Mouse (Mus musculus) heart, postnatal 25 days (tissue): ENCODE results near the gene Fermt1. TPM values are rescaled to one million over a fixed set of nuclear protein-coding genes. Genes with fewer than 3 reads are reported as not detected.

Experiments
- DNase-seq: peaks from one replicate; pipeline ENCODE4 v3.0.0; 2022; ENCODE audit warnings: low spot score
- intact Hi-C: fragments of 180-260 bp; cut with DNase I; formaldehyde crosslinking; loops from one replicate; pipeline ENCODE4 v1.15.1; 2025
- total RNA-seq, 2 experiments: library from RNA; stranded (reverse); gene quantifications; 2 replicates each; pipeline ENCODE4 v1.2.3; 2021

Fermt1 gene
- total RNA-seq, 2 experiments from 2014 or later, result not detected

DNA sequence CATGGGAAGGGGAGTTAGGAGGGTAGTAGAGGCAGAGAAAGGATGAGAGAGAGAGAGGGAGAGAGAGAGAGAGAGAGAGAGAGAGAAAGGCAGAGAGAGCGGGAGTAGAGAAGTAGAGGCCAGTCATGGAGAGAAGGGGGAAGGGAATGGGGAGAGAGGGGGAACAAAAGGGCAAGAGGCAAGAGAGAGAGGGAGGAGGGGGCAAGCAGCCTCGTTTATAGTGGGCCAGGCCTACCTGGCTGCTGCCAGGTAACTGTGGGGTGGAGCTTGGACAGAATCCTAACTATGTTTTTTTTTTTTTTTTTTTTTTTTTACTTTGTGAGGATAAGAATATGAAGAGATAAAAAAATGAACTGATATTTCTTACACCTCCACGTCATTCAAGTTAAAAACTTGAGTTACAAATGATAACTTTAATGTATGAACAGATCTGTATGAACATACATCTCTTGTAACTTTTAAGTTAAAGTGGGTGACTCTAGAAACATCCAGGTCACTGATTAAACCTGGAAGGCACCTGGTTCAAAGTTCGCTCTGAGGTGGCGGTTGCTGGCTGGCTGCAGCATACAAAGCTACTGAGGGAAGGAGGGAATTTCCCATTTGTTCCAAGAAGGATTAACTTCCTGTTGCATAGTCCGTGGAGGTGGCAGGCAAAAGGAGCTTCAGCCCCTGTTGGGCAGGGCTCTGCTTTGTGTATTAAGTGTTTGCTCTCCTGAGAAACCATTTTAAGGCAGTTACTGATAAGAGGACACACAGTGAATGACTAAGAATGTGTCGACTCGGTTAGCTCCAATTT lies 22.2 kb downstream of the Fermt1 start:
- intact Hi-C loops, result no loop called here
- DNase-seq, result no peak

- intact Hi-C loops, result no loop called here
These were observed 23.4 kb downstream of the Fermt1 start for GRCm38 (mm10) chr2:132922076-132922873.

GRCm38 (mm10) chr2:132914785-132915184 lies 30.9 kb downstream of the Fermt1 start:
- no peak for DNase-seq
- intact Hi-C loops, result no loop called here

More at GRCm38 (mm10) chr2:132922076-132922873, 23.4 kb downstream of the Fermt1 start:
- DNase-seq, result no peak

- DNase-seq, result no peak
- intact Hi-C loops, result loop anchor here (10.0 kb wide), 1 partner anchor 202 kb away; no protein-coding TSS in a partner anchor
These were observed 38.9 kb downstream of the Fermt1 start for GRCm38 (mm10) chr2:132906763-132907162.

DNA sequence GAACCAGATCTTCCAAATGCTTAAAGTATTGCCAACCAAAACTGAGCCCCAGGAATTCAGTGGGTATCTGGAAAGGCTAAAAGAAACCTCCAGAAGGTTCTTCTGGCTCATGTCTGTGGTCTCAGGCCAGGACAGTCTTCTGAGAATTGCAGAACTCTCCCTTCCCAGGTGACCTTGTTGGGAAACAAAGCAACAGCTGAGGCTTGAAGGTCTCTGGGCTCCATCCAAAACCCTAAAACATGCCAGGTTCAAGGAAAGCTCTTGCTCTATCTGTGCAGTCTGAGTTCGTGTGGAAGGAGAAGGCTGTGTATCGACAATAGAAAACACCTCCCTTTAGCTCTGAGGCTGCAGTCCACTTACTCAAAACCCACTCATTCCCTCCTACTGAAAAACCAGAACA lies 40.7 kb downstream of the Fermt1 start:
- intact Hi-C loops, result loop anchor here (10.0 kb wide), 1 partner anchor 200 kb away; no protein-coding TSS in a partner anchor
- no peak for DNase-seq

DNA sequence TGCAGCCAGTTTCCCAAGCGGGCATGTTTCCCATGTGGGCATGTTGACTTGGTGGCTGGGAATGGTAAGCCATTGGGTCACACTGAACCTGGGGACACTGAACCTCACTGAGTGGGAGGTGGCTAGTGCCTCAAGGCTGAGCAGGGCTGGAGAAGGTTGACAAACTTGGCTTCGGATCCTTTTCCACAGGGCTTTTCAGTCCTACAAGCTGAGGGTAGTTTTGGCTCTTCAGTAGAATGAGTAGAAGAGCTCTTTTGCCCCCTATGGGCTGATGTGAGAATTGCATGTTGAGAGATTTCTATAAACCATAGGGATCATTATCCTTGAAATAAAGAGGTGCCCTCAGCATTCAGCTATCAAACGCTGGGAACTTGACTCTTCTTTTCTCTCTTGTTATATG lies 42.2 kb downstream of the Fermt1 start:
- no peak for DNase-seq
- intact Hi-C loops, result loop anchor here (1.0 to 10.0 kb wide), 3 partner anchors 57 to 387 kb away; partner anchors contain the start of gene Crls1

- intact Hi-C loops, result loop anchor here (2.0 to 10.0 kb wide), 2 partner anchors 197 to 385 kb away; no protein-coding TSS in a partner anchor
- DNase-seq, result no peak
These were observed 43.6 kb downstream of the Fermt1 start for GRCm38 (mm10) chr2:132902056-132902455.

DNA sequence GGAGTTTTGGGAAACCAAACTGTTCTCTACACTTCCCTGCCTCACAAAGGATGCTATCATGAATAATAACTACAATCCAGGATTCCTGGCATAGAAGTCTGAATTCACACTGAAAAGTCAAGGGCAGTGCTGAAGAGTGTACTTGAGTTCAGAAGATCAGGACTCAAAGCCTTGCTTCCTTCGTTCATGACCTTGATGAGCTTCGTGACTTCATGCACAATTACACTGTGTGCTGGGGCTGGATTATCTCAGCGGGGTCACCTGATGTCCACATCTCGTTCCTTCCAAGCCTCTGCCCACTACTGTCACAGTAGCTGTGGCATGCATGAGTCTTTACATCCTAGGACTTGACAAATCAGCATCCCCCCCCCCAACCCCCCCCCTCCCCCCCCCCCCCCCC lies 44.1 kb downstream of the Fermt1 start:
- no peak for DNase-seq
- intact Hi-C loops, result loop anchor here (2.0 to 10.0 kb wide), 2 partner anchors 197 to 385 kb away; no protein-coding TSS in a partner anchor

- intact Hi-C loops, result loop anchor here (10.0 kb wide), 1 partner anchor 196 kb away; no protein-coding TSS in a partner anchor
- no peak for DNase-seq
These were observed 45.1 kb downstream of the Fermt1 start for GRCm38 (mm10) chr2:132900596-132900995.

DNA sequence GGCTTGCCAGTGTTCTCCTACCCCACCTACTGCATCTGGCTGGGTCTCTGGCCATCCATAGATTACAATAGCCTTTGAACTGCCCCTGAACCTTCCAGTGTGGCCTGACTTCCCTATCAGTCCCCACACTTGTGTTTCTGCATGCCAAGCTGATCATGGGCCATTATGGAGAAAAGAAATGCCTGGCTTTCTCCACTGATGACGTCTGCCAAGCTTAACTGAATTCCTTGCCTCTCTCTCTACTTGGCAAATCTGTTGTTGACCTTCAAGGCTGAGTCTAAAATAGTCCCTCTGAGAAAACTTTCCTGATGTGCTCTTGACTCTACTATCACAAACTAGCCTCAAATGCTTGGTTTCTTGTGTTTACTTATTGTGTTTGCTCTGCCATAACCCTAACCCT lies 47.5 kb downstream of the Fermt1 start:
- intact Hi-C loops, result no loop called here
- no peak for DNase-seq

DNA sequence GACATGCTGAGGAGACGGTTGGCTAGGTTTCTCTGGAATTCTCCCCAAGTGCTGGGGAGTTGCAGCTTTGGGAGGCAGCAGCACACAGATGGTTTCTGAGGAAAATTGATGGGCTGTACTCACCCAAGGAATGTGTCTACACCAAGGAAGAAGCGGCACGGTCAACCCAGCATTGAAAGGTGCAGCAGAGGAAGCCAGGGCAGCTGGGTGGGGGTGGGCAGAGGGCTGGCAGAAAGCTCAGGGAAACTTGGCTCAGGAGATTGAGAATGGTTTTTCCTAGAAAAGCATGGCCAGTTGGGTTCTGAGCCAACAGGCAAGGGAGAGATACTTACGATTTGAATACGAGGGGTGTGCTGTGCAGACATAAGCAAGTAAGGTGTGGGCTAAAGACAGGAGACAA lies 51.9 kb downstream of the Fermt1 start:
- no peak for DNase-seq
- intact Hi-C loops, result no loop called here

DNA sequence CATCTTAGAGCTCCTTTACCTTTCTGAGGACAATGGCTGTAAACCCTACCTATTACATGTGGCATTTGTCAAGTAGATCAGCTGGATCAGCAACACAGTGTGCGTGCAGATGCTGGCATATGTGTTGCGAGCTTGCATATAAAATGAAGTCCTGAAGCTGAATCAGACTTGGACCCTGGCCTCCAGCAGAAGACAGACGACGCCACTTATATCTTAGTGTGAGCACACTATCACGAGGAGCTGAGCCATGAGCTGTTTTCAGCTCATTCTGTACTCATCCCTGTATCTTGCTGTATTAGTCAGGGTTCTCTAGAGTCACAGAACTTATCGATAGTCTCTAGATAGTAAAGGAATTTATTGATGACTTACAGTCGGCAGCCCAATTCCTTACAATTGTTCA lies 60.4 kb downstream of the Fermt1 start:
- intact Hi-C loops, result no loop called here

DNA sequence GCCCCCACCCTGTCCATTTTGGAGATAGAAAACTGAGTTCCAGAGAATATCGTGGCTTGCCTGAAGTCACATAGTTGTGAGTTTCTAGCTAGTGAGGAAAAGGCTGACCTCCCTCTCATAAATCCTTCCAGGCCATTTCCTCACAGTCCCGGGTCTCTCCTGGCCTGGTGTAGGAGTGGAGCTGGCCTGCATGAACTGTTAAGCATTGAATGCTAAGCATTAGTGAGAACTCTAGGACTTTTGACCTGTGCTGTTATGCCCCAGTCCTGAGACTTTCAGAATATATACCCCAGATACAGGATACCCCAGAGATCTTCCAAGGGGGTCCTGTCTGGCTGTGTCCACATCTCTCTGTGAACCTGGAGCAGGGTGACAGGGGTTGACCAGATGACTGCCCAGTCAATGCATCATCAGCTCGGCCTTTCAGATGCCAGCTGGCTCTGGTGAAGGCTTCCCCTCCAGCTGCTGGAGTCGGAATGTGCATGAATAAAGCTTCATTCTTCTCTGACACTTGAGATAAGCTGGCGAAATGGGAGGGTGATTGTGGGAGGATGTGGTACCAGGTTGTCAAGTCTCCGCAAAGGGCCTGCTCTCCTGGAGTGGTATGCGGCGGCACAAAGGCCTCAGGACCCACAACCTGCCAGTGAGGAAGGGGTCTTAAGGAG lies 61.3 kb downstream of the Fermt1 start:
- DNase-seq, result no peak
- intact Hi-C loops, result no loop called here

More for the DNA sequence above, 60.4 kb downstream of the Fermt1 start:
- no peak for DNase-seq

- DNase-seq, result no peak
- intact Hi-C loops, result no loop called here
These were observed 64.7 kb downstream of the Fermt1 start, which contains the start of gene Lrrn4 for GRCm38 (mm10) chr2:132880844-132881645. Gene Lrrn4, minus strand, starts transcription at chr2:132880891.

GRCm38 (mm10) chr2:132879261-132880044 lies 66.3 kb downstream of the Fermt1 start:
- intact Hi-C loops, result no loop called here
- no peak for DNase-seq

GRCm38 (mm10) chr2:132876991-132877390 lies 68.7 kb downstream of the Fermt1 start:
- intact Hi-C loops, result no loop called here

GRCm38 (mm10) chr2:132873657-132874326 lies 71.9 kb downstream of the Fermt1 start:
- DNase-seq, result no peak
- intact Hi-C loops, result no loop called here

More at GRCm38 (mm10) chr2:132876991-132877390, 68.7 kb downstream of the Fermt1 start:
- DNase-seq, result no peak

DNA sequence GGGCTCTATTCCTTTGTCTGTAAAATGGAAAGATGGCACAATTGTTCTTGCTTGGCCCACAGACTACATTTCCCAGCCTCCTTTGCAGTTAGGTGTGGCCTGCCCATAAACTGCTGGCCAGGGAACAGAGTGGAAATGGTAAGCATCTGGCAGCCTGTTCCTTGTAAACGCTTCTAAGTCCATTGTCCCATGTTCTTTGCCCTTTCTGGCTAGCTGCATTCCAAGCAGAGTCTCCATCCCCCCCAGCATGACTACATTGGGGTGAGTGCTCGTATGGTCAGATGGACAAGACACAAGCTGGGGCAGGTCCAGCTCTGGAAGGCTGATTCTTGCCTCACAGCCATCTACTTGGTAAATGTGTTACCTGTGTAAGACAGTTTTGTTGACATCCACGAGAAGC lies 74.0 kb downstream of the Fermt1 start:
- intact Hi-C loops, result no loop called here
- no peak for DNase-seq
